Mouse (Mus musculus): Measurements from ENCODE around the gene Wdr17. TPM values are rescaled to one million over a fixed set of nuclear protein-coding genes. Genes with fewer than 3 reads are reported as not detected.

Wdr17 gene
- polyA plus RNA-seq, 2 experiments = 0.41 to 1.0 TPM

DNA sequence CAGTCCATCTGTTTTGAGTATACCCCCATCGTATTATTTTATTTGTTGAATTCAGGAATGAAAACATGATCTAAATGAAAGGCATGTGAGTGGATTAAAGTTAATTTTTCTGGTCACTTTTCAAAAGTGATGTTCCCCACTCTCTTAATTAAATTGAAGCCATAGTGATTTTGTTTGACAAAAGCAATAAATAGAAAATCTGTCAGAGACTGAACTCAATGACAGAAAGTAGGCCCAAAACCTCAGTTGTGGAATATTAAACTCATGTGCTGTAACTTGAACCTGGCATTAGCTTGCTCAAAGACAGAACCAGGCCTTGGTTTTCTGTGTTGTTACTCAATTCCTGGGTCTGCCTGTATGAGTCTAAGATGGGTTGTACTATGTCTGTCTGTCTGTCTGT lies 129.3 kb downstream of the Wdr17 start:
- H3K9me3 ChIP-seq (ENCODE audit: control insufficient read depth, low read length) = no peaks in the 10 kb centered on the region
- H3K27ac ChIP-seq (replicated peaks; ENCODE audit: low read depth, low read length) = no peak overlapping the region
- no peaks in the 10 kb centered on the region for H3K36me3 ChIP-seq (ENCODE audit: control insufficient read depth, insufficient read depth, low read length)
- no peak overlapping the region for H3K4me3 ChIP-seq (replicated peaks; ENCODE audit: low read length)
- H3K4me2 ChIP-seq (replicated peaks; ENCODE audit: low read depth, low read length, severe bottlenecking) = no peak overlapping the region
- no peak overlapping the region for H3K9ac ChIP-seq (ENCODE audit: low read depth, low read length, severe bottlenecking)
- DNase-seq (ENCODE audit: low spot score) (no peak), ATAC-seq (ENCODE audit: low FRiP score, low read depth) (no peak)
- no peak for TF ChIP-seq POLR2A (IDR thresholded peaks at IDR 0.05; ENCODE audit: borderline replicate concordance, extremely low read depth, insufficient read depth, insufficient read length)
- 47% methylated on average over 1 of the region's 1 CpGs for WGBS
- H3K4me1 ChIP-seq (ENCODE audit: control insufficient read depth, insufficient read depth, low read length) = no peaks in the 10 kb centered on the region
- H3K27me3 ChIP-seq (ENCODE audit: control insufficient read depth, insufficient read depth, low read length) = no peaks in the 10 kb centered on the region

DNA sequence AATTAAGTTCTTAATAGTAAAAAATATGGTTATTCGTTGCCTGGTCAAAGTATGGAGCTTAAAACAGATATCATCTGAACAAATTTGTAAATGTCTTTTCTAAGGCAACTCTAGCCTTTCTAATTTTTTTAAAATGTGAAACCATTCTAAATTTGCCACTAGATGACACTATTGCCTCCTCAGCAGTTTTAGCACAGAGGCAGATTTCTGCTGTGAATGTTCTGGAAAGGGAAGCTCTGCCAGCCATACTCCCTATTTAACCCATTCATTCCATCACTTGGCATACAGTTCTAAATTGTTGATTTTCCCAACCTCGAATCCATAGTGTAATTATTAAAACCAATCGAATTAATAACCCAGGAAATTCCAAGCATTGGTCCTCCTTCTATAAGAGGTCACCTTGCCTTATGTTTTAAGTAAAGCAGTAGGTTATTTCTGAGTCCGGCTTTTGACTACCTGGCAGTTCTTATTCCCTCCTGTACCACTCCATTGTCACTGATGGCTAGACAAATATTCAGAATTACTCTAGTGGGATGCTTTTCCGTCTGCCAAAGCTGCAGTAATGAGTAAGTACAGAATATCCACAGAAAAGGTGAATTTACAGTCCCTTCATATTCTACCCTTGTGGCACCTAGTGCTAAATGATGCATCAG lies 150.2 kb downstream of the Wdr17 start:
- no peaks in the 10 kb centered on the region for H3K4me1 ChIP-seq (ENCODE audit: control insufficient read depth, insufficient read depth, low read length)
- no peaks in the 10 kb centered on the region for H3K9me3 ChIP-seq (ENCODE audit: control insufficient read depth, low read length)
- no peaks in the 10 kb centered on the region for H3K27me3 ChIP-seq (ENCODE audit: control insufficient read depth, insufficient read depth, low read length)
- H3K4me3 ChIP-seq (replicated peaks; ENCODE audit: low read length) = no peak overlapping the region
- WGBS = 69% methylated on average over 5 of the region's 5 CpGs
- no peak overlapping the region for H3K4me2 ChIP-seq (replicated peaks; ENCODE audit: low read depth, low read length, severe bottlenecking)
- no peak for TF ChIP-seq POLR2A (IDR thresholded peaks at IDR 0.05; ENCODE audit: borderline replicate concordance, extremely low read depth, insufficient read depth, insufficient read length)
- no peak overlapping the region for H3K27ac ChIP-seq (replicated peaks; ENCODE audit: low read depth, low read length)
- H3K9ac ChIP-seq (ENCODE audit: low read depth, low read length, severe bottlenecking) = no peak overlapping the region
- peak; percentile 9 for DNase-seq (ENCODE audit: low spot score)
- no peaks in the 10 kb centered on the region for H3K36me3 ChIP-seq (ENCODE audit: control insufficient read depth, insufficient read depth, low read length)
- ATAC-seq (ENCODE audit: low FRiP score, low read depth) = no peak

DNA sequence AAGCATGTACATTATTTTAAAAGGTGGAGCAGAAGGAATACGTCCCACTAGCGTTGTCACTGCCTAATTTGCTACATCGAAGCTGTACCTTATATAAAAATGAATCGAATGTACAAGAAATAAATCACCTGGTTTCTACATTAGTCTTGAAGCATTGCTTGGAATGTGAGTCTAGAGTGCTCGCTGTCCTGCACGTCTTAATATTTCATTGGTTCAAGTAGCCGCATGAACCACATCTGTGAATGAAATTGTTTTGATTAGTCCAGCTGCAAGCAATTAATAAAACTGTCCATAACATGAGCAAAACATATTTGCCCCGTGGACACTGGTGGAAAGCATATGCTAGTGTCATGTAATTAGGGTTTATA lies 162.3 kb downstream of the Wdr17 start:
- WGBS = 12% methylated on average over 8 of the region's 8 CpGs

DNA sequence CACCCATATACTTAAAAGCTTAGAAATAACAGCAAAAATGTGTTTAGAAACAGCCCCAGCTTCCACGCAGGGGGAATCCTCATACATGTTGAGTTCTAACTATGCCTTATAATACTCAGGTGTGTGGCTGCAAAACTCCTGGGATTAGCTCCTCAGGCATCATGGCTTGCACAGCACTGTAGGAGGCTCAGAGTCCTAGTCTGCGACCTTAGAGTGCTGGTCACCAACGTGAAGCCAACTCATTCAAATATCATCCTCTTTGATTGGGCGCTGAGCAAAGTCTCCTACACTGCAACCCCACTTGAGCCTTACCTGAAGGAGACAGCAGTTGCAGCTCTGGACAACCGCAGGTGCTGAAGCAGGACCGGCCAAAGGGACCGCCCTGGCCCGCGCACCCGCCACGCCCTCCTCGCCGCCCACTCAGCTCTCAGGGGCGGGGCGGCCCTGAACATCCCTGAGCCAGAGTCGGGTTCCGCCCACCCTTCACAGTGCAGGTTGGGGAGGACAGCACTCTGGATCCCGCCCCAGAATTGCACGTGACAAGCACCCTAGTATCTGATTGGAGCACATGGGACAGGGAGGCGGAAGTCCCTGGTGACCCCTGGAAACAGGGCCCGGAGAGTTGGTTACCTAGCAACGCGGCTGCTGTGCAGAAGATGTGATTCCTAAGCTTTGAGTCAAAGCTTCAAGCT lies 162.9 kb downstream of the Wdr17 start:
- Histone ChIP-seq H3K27me3 (ENCODE audit: control insufficient read depth, insufficient read depth, low read length) (no peaks in the 10 kb centered on the region), H3K4me3 (replicated peaks; ENCODE audit: low read length) (peak overlapping the region; percentile 40), H3K9ac (ENCODE audit: low read depth, low read length, severe bottlenecking) (0 out of 2 replicates have a peak overlapping the region, but pooled peaks have one; percentile 36), H3K36me3 (ENCODE audit: control insufficient read depth, insufficient read depth, low read length) (no peaks in the 10 kb centered on the region), H3K27ac (replicated peaks; ENCODE audit: low read depth, low read length) (no peak overlapping the region), H3K9me3 (ENCODE audit: control insufficient read depth, low read length) (no peaks in the 10 kb centered on the region), H3K4me2 (replicated peaks; ENCODE audit: low read depth, low read length, severe bottlenecking) (peak overlapping the region; percentile 69), H3K4me1 (ENCODE audit: control insufficient read depth, insufficient read depth, low read length) (peaks cover 4% of the 10 kb centered on the region; the same call in 1 of the 2 replicates)
- peak; percentile 100 for ATAC-seq (ENCODE audit: low FRiP score, low read depth)
- DNase-seq (ENCODE audit: low spot score) = peak; percentile 92
- WGBS = 3% methylated on average over 23 of the region's 23 CpGs
- TF ChIP-seq POLR2A (IDR thresholded peaks at IDR 0.05; ENCODE audit: borderline replicate concordance, extremely low read depth, insufficient read depth, insufficient read length) = no peak

More for the DNA sequence above, 162.3 kb downstream of the Wdr17 start:
- Histone ChIP-seq H3K4me1 (ENCODE audit: control insufficient read depth, insufficient read depth, low read length) (peaks cover 4% of the 10 kb centered on the region; the same call in 1 of the 2 replicates), H3K9me3 (ENCODE audit: control insufficient read depth, low read length) (no peaks in the 10 kb centered on the region), H3K4me2 (replicated peaks; ENCODE audit: low read depth, low read length, severe bottlenecking) (peak overlapping the region; percentile 69), H3K27me3 (ENCODE audit: control insufficient read depth, insufficient read depth, low read length) (no peaks in the 10 kb centered on the region), H3K4me3 (replicated peaks; ENCODE audit: low read length) (peak overlapping the region; percentile 40), H3K27ac (replicated peaks; ENCODE audit: low read depth, low read length) (no peak overlapping the region), H3K36me3 (ENCODE audit: control insufficient read depth, insufficient read depth, low read length) (no peaks in the 10 kb centered on the region), H3K9ac (ENCODE audit: low read depth, low read length, severe bottlenecking) (0 out of 2 replicates have a peak overlapping the region, but pooled peaks have one; percentile 36)
- TF ChIP-seq POLR2A (IDR thresholded peaks at IDR 0.05; ENCODE audit: borderline replicate concordance, extremely low read depth, insufficient read depth, insufficient read length) = no peak
- DNase-seq (ENCODE audit: low spot score) = no peak
- ATAC-seq (ENCODE audit: low FRiP score, low read depth) = peak; percentile 39

DNA sequence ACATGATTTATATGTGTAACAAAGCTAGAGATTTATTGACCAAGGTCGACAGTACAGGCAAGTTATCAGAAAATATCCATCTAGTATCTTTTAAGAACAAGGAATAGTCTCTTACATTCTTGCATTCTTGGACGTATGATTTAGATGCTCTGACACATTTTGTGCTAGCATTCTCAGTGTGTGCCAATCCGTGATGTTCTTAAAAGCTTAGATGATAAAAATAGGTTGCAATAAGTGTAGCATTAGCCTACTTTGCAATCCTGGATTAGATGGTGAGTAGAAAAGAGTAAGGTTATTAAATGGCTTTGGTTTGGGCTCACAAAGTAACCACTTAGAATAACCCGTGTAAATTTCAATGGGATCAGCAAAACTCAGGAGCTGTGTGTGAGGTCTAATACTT lies 168.5 kb downstream of the Wdr17 start:
- no peaks in the 10 kb centered on the region for H3K27me3 ChIP-seq (ENCODE audit: control insufficient read depth, insufficient read depth, low read length)
- DNase-seq (ENCODE audit: low spot score) = no peak
- no peak overlapping the region for H3K4me2 ChIP-seq (replicated peaks; ENCODE audit: low read depth, low read length, severe bottlenecking)
- no peak for ATAC-seq (ENCODE audit: low FRiP score, low read depth)
- no peaks in the 10 kb centered on the region for H3K36me3 ChIP-seq (ENCODE audit: control insufficient read depth, insufficient read depth, low read length)
- TF ChIP-seq POLR2A (IDR thresholded peaks at IDR 0.05; ENCODE audit: borderline replicate concordance, extremely low read depth, insufficient read depth, insufficient read length) = no peak
- no peak overlapping the region for H3K4me3 ChIP-seq (replicated peaks; ENCODE audit: low read length)
- no peak overlapping the region for H3K9ac ChIP-seq (ENCODE audit: low read depth, low read length, severe bottlenecking)
- H3K4me1 ChIP-seq (ENCODE audit: control insufficient read depth, insufficient read depth, low read length) = no peaks in the 10 kb centered on the region
- no peaks in the 10 kb centered on the region for H3K9me3 ChIP-seq (ENCODE audit: control insufficient read depth, low read length)
- no peak overlapping the region for H3K27ac ChIP-seq (replicated peaks; ENCODE audit: low read depth, low read length)
- 71% methylated on average over 4 of the region's 4 CpGs for WGBS
